Mouse (Mus musculus): ENCODE measurements around the gene Rasgef1b.

The Rasgef1b gene

GRCm38 (mm10) chr5:99728649-99729212, at the start of gene Rasgef1b:
Rasgef1b (minus strand) TSS chr5:99729065.
- DNase-seq, result peak; percentile 77

- DNase-seq, result peak; percentile 74
Measured at GRCm38 (mm10) chr5:99775342-99775741, 46.5 kb upstream of the Rasgef1b start.

GRCm38 (mm10) chr5:99773265-99773664, 44.4 kb upstream of the Rasgef1b start:
- no peak for DNase-seq

- no peak for DNase-seq
Measured at GRCm38 (mm10) chr5:99764246-99764645, 35.4 kb upstream of the Rasgef1b start.

GRCm38 (mm10) chr5:99758859-99759258, 30.0 kb upstream of the Rasgef1b start:
- DNase-seq, result no peak

- DNase-seq, result no peak
Measured at GRCm38 (mm10) chr5:99753843-99754242, 25.0 kb upstream of the Rasgef1b start.

GRCm38 (mm10) chr5:99753368-99753767, 24.5 kb upstream of the Rasgef1b start:
- no peak for DNase-seq

GRCm38 (mm10) chr5:99752670-99753231, 23.9 kb upstream of the Rasgef1b start:
- DNase-seq, result no peak

GRCm38 (mm10) chr5:99748417-99748816, 19.6 kb upstream of the Rasgef1b start:
- DNase-seq, result no peak

- DNase-seq, result no peak
Measured at GRCm38 (mm10) chr5:99746087-99746486, 17.2 kb upstream of the Rasgef1b start.

- DNase-seq, result no peak
Measured at GRCm38 (mm10) chr5:99742874-99743273, 14.0 kb upstream of the Rasgef1b start.

- DNase-seq, result no peak
Measured at GRCm38 (mm10) chr5:99742056-99742455, 13.2 kb upstream of the Rasgef1b start.

GRCm38 (mm10) chr5:99737937-99738727, 9.3 kb upstream of the Rasgef1b start:
- no peak for DNase-seq

- no peak for DNase-seq
Measured at GRCm38 (mm10) chr5:99729931-99730330, 1.1 kb upstream of the Rasgef1b start.

GRCm38 (mm10) chr5:99729361-99729882, 557 bp upstream of the Rasgef1b start:
- peak; percentile 71 for DNase-seq

- DNase-seq, result peak; percentile 30
Measured at GRCm38 (mm10) chr5:99728027-99728451, 826 bp downstream of the Rasgef1b start.

GRCm38 (mm10) chr5:99723941-99724340, 4.9 kb downstream of the Rasgef1b start:
- no peak for DNase-seq

GRCm38 (mm10) chr5:99722310-99722709, 6.6 kb downstream of the Rasgef1b start:
- DNase-seq, result no peak

- DNase-seq, result no peak
Measured at GRCm38 (mm10) chr5:99720554-99720953, 8.3 kb downstream of the Rasgef1b start.

- no peak for DNase-seq
Measured at GRCm38 (mm10) chr5:99717917-99718316, 10.9 kb downstream of the Rasgef1b start.

GRCm38 (mm10) chr5:99715281-99715744, 13.6 kb downstream of the Rasgef1b start:
- peak; percentile 79 for DNase-seq

GRCm38 (mm10) chr5:99711947-99712346, 16.9 kb downstream of the Rasgef1b start:
- DNase-seq, result no peak

- peak; percentile 21 for DNase-seq
Measured at GRCm38 (mm10) chr5:99708706-99709105, 20.2 kb downstream of the Rasgef1b start.

- DNase-seq, result no peak
Measured at GRCm38 (mm10) chr5:99707261-99707660, 21.6 kb downstream of the Rasgef1b start.

Measured in cerebellum, adult 9-11 months (tissue).